22 mouse cellular contexts compared by ENCODE assay signal in the genomic region with DNA sequence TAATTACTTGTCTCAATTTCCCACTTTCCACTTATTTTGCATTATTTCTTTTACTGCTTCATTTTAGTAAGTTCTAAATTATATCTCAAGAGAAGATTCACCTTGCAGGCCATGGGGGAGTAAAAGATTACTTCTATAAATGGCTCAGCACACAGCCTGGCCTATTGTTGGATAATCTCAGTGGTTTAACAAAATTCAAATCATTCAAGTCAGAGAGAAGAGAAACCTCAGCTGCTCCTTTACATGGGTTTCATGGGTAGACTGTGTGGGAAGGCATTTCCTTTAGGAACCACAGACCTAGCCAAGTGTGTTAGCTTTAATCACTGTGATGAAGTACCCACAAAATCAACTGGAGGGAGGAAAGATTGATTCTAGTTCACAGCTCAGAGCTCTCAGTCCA.
"Had no signal": no experiment of that assay in that cellular context is flagged by ENCODE, and none has a peak within 500 bp of the region (broad histone marks: within the 10 kb centered on the region; RNA-seq: fewer than 3 reads in every experiment).

No protein-coding gene starts in this region.

- H3K27me3 ChIP-seq: heart, embryonic 12.5 days; hindbrain, embryonic 12.5 days; intestine, embryonic 15.5 days; limb, embryonic 12.5 days had no signal

- H3K4me3 ChIP-seq: heart, embryonic 10.5 days; heart, embryonic 12.5 days; hindbrain, embryonic 10.5 days; hindbrain, embryonic 12.5 days; intestine, embryonic 15.5 days; layer of hippocampus, adult 2 months; left cerebral cortex, adult 2 months; limb, embryonic 10.5 days; limb, embryonic 12.5 days; liver, embryonic 13.5 days had no signal

- H3K36me3 ChIP-seq: heart, embryonic 10.5 days; heart, embryonic 12.5 days; hindbrain, embryonic 10.5 days; hindbrain, embryonic 12.5 days; intestine, embryonic 15.5 days; limb, embryonic 10.5 days; limb, embryonic 12.5 days; liver, embryonic 13.5 days had no signal

- DNase-seq: gastrocnemius, postnatal 14 days; heart, adult 18-20 months; heart, postnatal 10 days; heart, postnatal 4 days; kidney, adult 18-20 months; kidney, adult 8-10 months; kidney, postnatal 10 days; kidney, postnatal 25 days; kidney, postnatal 4 days; liver; liver, embryonic 13.5 days had no signal

- H3K4me2 ChIP-seq: heart, embryonic 12.5 days; hindbrain, embryonic 12.5 days; hindbrain, embryonic 14.5 days; intestine, embryonic 15.5 days; limb, embryonic 12.5 days; liver, embryonic 11.5 days; liver, embryonic 13.5 days had no signal
